Mouse (Mus musculus) layer of hippocampus, postnatal 14 days (tissue): ENCODE data around the gene Mrtfb. TPM values are rescaled to one million over a fixed set of nuclear protein-coding genes. Genes with fewer than 3 reads are reported as not detected.

ENCODE experiments used
- DNase-seq, 2 experiments: peaks; one replicate each; pipeline ENCODE4 v3.0.0; 2021 to 2022; ENCODE audit warnings: low spot score in 2 of 2, mixed read lengths in 1 of 2
- total RNA-seq, 2 experiments: library from RNA; stranded (reverse); gene quantifications; 2 replicates each; pipeline ENCODE4 v1.2.3; 2021

Gene Mrtfb
- total RNA-seq, 2 experiments from 2014 or later, result 118 to 123 TPM

- no peak for DNase-seq
Observed at GRCm38 (mm10) chr16:13430940-13431339, 174.7 kb downstream of the Mrtfb start.

GRCm38 (mm10) chr16:13435627-13436026, 179.3 kb downstream of the Mrtfb start:
- no peak for DNase-seq

- DNase-seq, result peak; percentile 97 to 99
Observed at GRCm38 (mm10) chr16:13437037-13437769, 180.9 kb downstream of the Mrtfb start.

- no peak for DNase-seq
Observed at GRCm38 (mm10) chr16:13437770-13438372, 181.6 kb downstream of the Mrtfb start.

GRCm38 (mm10) chr16:13440468-13440867, 184.2 kb downstream of the Mrtfb start:
- no peak for DNase-seq

- DNase-seq, result no peak
Observed at GRCm38 (mm10) chr16:13443764-13444163, 187.5 kb downstream of the Mrtfb start.

- DNase-seq, result no peak
Observed at GRCm38 (mm10) chr16:13445461-13445860, 189.2 kb downstream of the Mrtfb start.

GRCm38 (mm10) chr16:13446488-13446887, 190.2 kb downstream of the Mrtfb start:
- DNase-seq, result no peak

GRCm38 (mm10) chr16:13446971-13447283, 190.6 kb downstream of the Mrtfb start:
- no peak for DNase-seq

GRCm38 (mm10) chr16:13447284-13448050, 191.2 kb downstream of the Mrtfb start:
- no peak for DNase-seq

GRCm38 (mm10) chr16:13448051-13448705, 191.9 kb downstream of the Mrtfb start:
- no peak for DNase-seq

- DNase-seq, result no peak
Observed at GRCm38 (mm10) chr16:13448706-13449090, 192.4 kb downstream of the Mrtfb start.

- no peak for DNase-seq
Observed at GRCm38 (mm10) chr16:13449491-13449890, 193.2 kb downstream of the Mrtfb start.

- no peak for DNase-seq
Observed at GRCm38 (mm10) chr16:13450831-13451230, 194.6 kb downstream of the Mrtfb start.

GRCm38 (mm10) chr16:13451991-13452390, 195.7 kb downstream of the Mrtfb start:
- DNase-seq, result peak in 1 of 2 experiments; percentile 29

- no peak for DNase-seq
Observed at GRCm38 (mm10) chr16:13452661-13453060, 196.4 kb downstream of the Mrtfb start.

- DNase-seq, result no peak
Observed at GRCm38 (mm10) chr16:13454026-13454600, 197.8 kb downstream of the Mrtfb start.

- DNase-seq, result no peak
Observed at GRCm38 (mm10) chr16:13455560-13455959, 199.3 kb downstream of the Mrtfb start.

- DNase-seq, result no peak
Observed at GRCm38 (mm10) chr16:13458556-13458955, 202.3 kb downstream of the Mrtfb start.

GRCm38 (mm10) chr16:13460071-13460470, 203.8 kb downstream of the Mrtfb start:
- DNase-seq, result no peak

- no peak for DNase-seq
Observed at GRCm38 (mm10) chr16:13460777-13461408, 204.6 kb downstream of the Mrtfb start.
